Mouse (Mus musculus) ES-Bruce4 (cell line): ENCODE results near the gene Mcrip1.

Experiments
- CTCF ChIP-seq: IDR thresholded peaks from one replicate; pipeline ENCODE4 v1.8.1; 2011; ENCODE audit warnings: low read depth, low read length
- POLR2A ChIP-seq: IDR thresholded peaks from one replicate; pipeline ENCODE4 v1.8.1; 2011; ENCODE audit warnings: low read length; ENCODE audit not compliant: insufficient read depth

DNA sequence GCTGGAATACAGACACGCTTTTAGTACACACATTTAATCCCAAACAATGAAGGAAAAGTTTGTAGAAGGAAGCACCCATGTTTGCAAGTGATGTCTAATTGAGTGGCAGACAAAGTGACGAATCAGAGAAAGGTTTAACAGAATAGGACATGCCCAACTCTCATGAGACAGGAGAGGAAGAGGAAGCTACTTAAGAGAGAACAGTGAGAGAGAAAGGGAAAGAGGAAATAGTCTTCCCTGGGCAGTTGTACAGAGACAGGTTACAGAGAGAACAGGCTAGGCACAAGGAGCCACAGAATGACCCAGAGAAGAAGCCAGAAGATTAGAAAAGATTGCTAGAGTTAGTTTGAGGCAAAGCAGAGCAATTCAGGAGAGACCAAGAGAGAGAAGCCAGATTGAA, 23.6 kb downstream of the Mcrip1 start:
- TF ChIP-seq POLR2A: no peak
- TF ChIP-seq CTCF: no peak
